Mouse (Mus musculus) neural tube, embryonic 13.5 days (tissue): Measurements from ENCODE around the gene C1qb. TPM values are rescaled to one million over a fixed set of nuclear protein-coding genes. Genes with fewer than 3 reads are reported as not detected.
A peak's percentile ranks its signal among the peaks of the same experiment; 100 is the strongest.

Experiments used
- ATAC-seq: fragments of 200-750 bp; cut with Nextera tagmentation; 2 replicates; pipeline ENCODE4 v1.8.0; 2017; ENCODE audit warnings: low read depth, mild to moderate bottlenecking, moderate TSS enrichment, moderate library complexity
- H3K27ac ChIP-seq: fragments of 300-500 bp; sonication (generic); replicated peaks from 2 replicates; pipeline ENCODE4 v1.5.1; 2015; ENCODE audit warnings: moderate library complexity, mild to moderate bottlenecking, inconsistent platforms
- H3K27me3 ChIP-seq: fragments of 300-500 bp; sonication (generic); 2 replicates; pipeline ENCODE4 v1.6.1; 2015; ENCODE audit warnings: mild to moderate bottlenecking, inconsistent platforms
- H3K36me3 ChIP-seq: fragments of 300-500 bp; sonication (generic); 2 replicates; pipeline ENCODE4 v1.6.1; 2015; ENCODE audit warnings: mild to moderate bottlenecking, inconsistent platforms
- H3K4me1 ChIP-seq: fragments of 300-500 bp; sonication (generic); replicated peaks from 2 replicates; pipeline ENCODE4 v1.6.1; 2015; ENCODE audit warnings: inconsistent platforms
- H3K4me2 ChIP-seq: fragments of 300-500 bp; sonication (generic); 2 replicates; pipeline ENCODE4 v1.6.1; 2015; ENCODE audit warnings: inconsistent platforms, mild to moderate bottlenecking, moderate library complexity
- H3K4me3 ChIP-seq: fragments of 300-500 bp; sonication (generic); 2 replicates; pipeline ENCODE4 v1.5.1; 2015; ENCODE audit warnings: mild to moderate bottlenecking, inconsistent platforms
- H3K9ac ChIP-seq: fragments of 300-500 bp; sonication (generic); 2 replicates; pipeline ENCODE4 v1.6.1; 2015; ENCODE audit warnings: moderate library complexity, mild to moderate bottlenecking, inconsistent platforms
- H3K9me3 ChIP-seq: fragments of 300-500 bp; sonication (generic); 2 replicates; pipeline ENCODE4 v1.6.1; 2016; ENCODE audit warnings: inconsistent platforms
- WGBS: fragments of 180-500 bp; shearing (Covaris S2); methylation state at CpG from one replicate; pipeline ENCODE4 v1.1.7; 2015; 5-methylcytosine and 5-hydroxymethylcytosine counted together
- polyA plus RNA-seq: library from polyadenylated mRNA; unstranded; fragments of >200 nt; fragmentation: Nextera tagmentation; extraction: Ambion mirVana; gene quantifications from 2 replicates; pipeline ENCODE4 v1.2.1, GENCODE M21; 2015

C1qb gene
- polyA plus RNA-seq, 1 experiment from 2014 or later: 50.5 TPM

DNA sequence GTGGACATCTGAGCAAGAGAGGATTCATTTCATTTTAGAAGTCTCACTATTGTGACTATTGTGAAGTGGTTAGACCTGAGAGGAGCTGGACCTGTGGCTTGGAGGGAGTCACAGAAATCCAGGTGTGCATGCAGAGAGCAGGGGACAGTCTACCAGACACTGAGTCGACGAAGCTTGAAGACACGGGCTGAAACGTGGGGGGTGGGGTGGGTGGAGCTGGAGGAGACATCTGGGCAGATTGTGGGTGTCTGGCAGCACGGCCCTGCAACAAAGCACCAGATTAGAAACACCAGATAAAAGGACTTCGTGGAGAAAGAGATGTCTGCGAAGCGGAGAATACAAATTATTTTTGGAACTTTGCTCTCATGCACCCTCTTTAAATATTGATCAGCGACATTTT lies 22.5 kb downstream of the C1qb start:
- no peaks in the 10 kb centered on the region for H3K36me3 ChIP-seq
- no peaks in the 10 kb centered on the region; the same call in 1 of the 2 replicates for H3K27me3 ChIP-seq
- H3K4me1 ChIP-seq: peaks cover 57% of the 10 kb centered on the region
- no peak overlapping the region for H3K9ac ChIP-seq
- H3K27ac ChIP-seq: no peak overlapping the region
- H3K4me3 ChIP-seq: no peak overlapping the region
- no peak for ATAC-seq
- WGBS: 48% methylated on average over 9 of the region's 9 CpGs
- no peaks in the 10 kb centered on the region for H3K9me3 ChIP-seq
- no peak overlapping the region for H3K4me2 ChIP-seq

DNA sequence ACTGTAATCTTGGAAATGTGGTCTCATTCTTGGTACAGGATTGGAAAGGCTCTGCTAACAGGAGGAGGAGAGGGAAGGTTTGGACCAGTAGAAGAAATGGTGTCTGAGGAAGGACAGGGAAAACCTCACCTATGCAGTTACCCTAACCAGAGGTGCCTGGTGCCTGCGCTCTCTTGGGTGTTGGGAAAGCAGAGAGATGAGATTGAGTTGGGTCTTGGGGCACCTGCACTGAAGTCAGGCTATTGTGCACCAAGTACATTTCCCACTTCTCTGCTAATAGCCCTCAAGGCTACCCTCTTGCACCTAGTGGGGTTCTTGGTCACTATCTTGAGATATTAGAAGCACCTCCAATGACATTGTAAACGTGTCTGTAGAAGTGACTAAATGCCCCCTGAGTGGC lies 23.6 kb downstream of the C1qb start:
- ATAC-seq: no peak
- H3K4me2 ChIP-seq: no peak overlapping the region
- 0 out of 2 replicates have a peak overlapping the region, but pooled peaks have one; percentile 47 for H3K9ac ChIP-seq
- no peaks in the 10 kb centered on the region for H3K9me3 ChIP-seq
- peak overlapping the region; percentile 62; the same call in 1 of the 2 replicates for H3K27ac ChIP-seq
- 72% methylated on average over 2 of the region's 2 CpGs for WGBS
- peaks cover 47% of the 10 kb centered on the region for H3K4me1 ChIP-seq
- no peak overlapping the region for H3K4me3 ChIP-seq
- H3K36me3 ChIP-seq: no peaks in the 10 kb centered on the region
- H3K27me3 ChIP-seq: no peaks in the 10 kb centered on the region; the same call in 1 of the 2 replicates

DNA sequence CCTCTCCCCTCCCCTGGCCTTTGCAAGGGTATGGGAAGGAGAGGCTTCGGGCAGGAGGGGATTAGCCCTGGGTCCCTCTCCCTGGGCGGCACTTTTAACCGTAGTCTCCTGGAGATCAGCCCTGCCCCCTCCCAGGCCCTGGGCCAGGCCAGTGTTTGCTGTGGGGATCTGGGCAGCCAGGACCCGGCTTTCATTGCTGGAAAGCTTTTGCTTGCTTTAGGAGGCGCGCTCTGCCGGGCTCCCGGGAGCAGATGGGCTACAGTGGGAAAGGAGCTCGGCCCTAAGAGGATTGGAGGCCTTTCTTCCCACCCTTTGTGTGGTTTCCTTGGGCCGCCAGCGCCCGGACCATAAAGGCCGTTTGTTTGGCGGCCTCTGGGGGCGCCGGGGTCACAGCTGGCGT lies 24.2 kb downstream of the C1qb start:
- H3K4me1 ChIP-seq: peaks cover 43% of the 10 kb centered on the region

DNA sequence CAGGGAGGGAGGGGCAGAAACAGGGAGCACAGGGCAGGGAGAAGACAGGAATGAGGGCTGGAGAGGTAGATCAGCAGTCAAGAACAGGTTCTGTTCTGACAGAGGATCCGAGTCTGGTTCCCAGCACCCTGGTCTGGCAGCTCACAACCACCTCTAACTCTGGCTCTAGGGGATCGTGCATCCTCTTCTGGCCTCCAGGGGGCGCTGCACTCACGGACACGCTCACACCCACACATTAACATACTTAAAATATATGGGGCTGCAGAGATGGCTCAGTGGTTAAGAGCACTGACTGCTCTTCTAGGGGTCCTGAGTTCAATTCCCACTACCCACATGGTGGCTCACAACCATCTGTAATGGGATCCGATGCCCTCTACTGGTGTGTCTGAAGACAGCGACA lies 26.0 kb downstream of the C1qb start:
- H3K9ac ChIP-seq: no peak overlapping the region
- H3K4me1 ChIP-seq: peaks cover 28% of the 10 kb centered on the region
- no peaks in the 10 kb centered on the region for H3K9me3 ChIP-seq
- no peak for ATAC-seq
- H3K27me3 ChIP-seq: no peaks in the 10 kb centered on the region; the same call in 1 of the 2 replicates
- WGBS: 83% methylated on average over 7 of the region's 7 CpGs
- no peaks in the 10 kb centered on the region for H3K36me3 ChIP-seq
- H3K27ac ChIP-seq: no peak overlapping the region
- H3K4me3 ChIP-seq: no peak overlapping the region
- H3K4me2 ChIP-seq: no peak overlapping the region

More for the DNA sequence above, 24.2 kb downstream of the C1qb start:
- WGBS: 4% methylated on average over 17 of the region's 17 CpGs
- Histone ChIP-seq H3K9ac (peak overlapping the region; percentile 47; the same call in 1 of the 2 replicates), H3K27ac (peak overlapping the region; percentile 62), H3K27me3 (no peaks in the 10 kb centered on the region; the same call in 1 of the 2 replicates), H3K36me3 (no peaks in the 10 kb centered on the region), H3K4me2 (no peak overlapping the region), H3K4me3 (no peak overlapping the region), H3K9me3 (no peaks in the 10 kb centered on the region)
- peak; percentile 32; the same call in 1 of the 2 replicates for ATAC-seq

DNA sequence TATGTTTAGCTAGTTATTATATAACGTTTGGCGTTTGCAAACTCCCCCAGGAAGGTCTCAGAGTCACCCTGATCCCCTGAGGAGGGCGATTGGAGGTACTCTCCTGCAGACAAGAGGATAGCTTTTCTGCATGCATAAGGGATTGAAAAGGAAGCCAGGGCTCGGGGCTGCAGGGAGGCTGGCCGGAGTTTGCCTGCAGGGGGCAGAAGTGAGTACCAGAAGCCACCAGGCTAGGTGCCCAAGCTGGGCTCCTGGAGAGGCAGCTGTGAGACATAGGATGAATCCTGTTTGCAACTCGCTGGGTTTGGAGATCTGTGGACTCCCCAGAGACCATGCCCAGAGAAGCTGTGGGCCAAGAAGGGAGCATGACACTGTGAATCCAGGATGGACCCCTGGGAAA lies 30.9 kb downstream of the C1qb start:
- Histone ChIP-seq H3K9ac (no peak overlapping the region), H3K4me2 (no peak overlapping the region), H3K27me3 (no peaks in the 10 kb centered on the region), H3K4me3 (no peak overlapping the region), H3K36me3 (no peaks in the 10 kb centered on the region), H3K27ac (no peak overlapping the region), H3K4me1 (no peaks in the 10 kb centered on the region; the same call in 1 of the 2 replicates), H3K9me3 (no peaks in the 10 kb centered on the region)
- WGBS: 38% methylated on average over 6 of the region's 6 CpGs
- no peak for ATAC-seq

DNA sequence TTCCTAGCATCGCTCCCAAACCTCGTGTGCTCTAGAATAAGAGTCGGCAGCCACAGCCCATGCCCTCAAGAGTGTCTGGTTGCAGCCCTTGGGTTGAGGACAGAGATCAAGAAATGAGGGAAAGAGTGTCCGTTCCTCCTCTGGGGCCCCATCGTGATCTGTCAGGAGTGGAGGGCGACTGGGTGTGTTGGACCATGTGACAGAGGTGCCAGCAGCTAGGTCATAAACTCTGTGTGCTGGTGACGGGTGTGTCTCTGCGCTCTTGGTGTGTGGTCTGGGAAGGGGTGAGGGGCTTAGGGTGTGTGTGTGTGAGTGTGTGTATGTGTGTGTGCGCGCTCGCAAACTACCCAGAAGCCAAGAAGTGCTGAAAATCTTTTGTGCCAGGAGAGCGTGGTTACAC lies 33.0 kb downstream of the C1qb start:
- WGBS: 76% methylated on average over 12 of the region's 12 CpGs
- 0 out of 2 replicates have a peak, but pooled peaks cover 3% of the 10 kb centered on the region for H3K27me3 ChIP-seq
- no peak overlapping the region for H3K9ac ChIP-seq
- H3K36me3 ChIP-seq: no peaks in the 10 kb centered on the region
- ATAC-seq: no peak
- H3K4me2 ChIP-seq: no peak overlapping the region
- H3K9me3 ChIP-seq: no peaks in the 10 kb centered on the region
- no peak overlapping the region for H3K27ac ChIP-seq
- H3K4me1 ChIP-seq: no peaks in the 10 kb centered on the region; the same call in 1 of the 2 replicates
- H3K4me3 ChIP-seq: no peak overlapping the region

DNA sequence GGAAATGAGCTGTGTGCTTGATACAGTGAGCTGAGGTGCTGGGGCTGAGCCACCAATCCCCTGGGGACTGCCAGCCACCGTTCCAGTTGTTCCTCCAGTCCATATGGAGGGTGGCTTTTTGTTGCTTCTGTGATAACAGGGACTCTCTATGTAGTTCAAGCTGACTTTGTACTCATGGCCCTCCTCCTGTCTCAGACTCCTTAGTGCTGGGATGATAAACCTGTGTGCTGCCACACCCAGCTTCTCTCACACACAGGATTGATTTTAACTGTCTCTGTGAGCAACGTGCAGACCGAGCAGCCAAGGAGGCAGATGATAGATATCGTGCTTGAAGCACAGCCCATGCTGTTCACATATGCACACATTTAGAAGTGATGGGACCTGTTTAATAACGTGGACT lies 33.9 kb downstream of the C1qb start:
- no peak for ATAC-seq
- H3K9me3 ChIP-seq: no peaks in the 10 kb centered on the region

DNA sequence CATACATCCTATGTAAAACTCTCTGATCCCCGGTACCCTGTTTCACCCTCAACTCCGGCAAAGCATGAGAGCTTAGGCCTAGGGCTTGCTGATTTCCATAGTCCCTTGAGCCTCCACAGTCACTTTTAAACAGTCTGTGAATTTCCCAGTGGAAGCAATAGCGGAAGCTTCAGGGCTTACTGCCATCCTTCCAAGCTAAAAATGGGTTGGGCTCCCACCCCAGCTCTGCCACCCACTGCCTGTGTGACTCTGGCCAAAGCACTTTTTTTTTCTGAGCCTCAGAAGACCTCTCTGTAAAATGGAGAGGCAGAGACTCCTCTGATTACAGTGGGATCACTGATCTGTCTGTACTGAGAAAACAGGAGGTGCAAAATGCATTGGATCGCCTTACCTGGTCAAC lies 37.4 kb downstream of the C1qb start:
- Histone ChIP-seq H3K4me3 (no peak overlapping the region), H3K27ac (no peak overlapping the region), H3K4me2 (no peak overlapping the region), H3K36me3 (no peaks in the 10 kb centered on the region), H3K27me3 (0 out of 2 replicates have a peak, but pooled peaks cover 3% of the 10 kb centered on the region), H3K9ac (no peak overlapping the region), H3K9me3 (no peaks in the 10 kb centered on the region), H3K4me1 (peaks cover 4% of the 10 kb centered on the region)
- no peak for ATAC-seq
- WGBS: 73% methylated on average over 4 of the region's 4 CpGs

More for the DNA sequence above, 33.9 kb downstream of the C1qb start:
- Histone ChIP-seq H3K9ac (no peak overlapping the region), H3K4me1 (no peaks in the 10 kb centered on the region; the same call in none of the 2 replicates), H3K27me3 (0 out of 2 replicates have a peak, but pooled peaks cover 3% of the 10 kb centered on the region), H3K27ac (no peak overlapping the region), H3K36me3 (no peaks in the 10 kb centered on the region), H3K4me3 (no peak overlapping the region), H3K4me2 (no peak overlapping the region)
- WGBS: 58% methylated on average over 5 of the region's 5 CpGs

DNA sequence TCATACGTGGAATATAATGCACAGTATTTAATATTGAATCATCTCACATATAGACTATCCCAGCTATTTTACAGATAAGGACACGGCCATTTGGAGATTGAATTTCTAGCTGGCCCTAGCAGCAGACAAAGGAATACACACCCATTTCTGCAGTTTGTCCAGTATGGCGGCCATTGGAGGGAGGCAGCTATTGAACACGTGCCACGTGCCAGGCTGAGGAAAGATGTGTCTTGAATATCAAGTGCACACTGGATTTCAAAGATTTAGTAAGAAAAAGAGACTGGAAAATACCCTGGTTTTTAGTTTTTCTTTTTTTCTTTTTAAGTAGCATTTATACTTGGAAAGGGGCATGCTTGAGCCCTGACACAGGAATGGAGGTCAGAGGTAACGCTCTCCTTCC lies 38.8 kb downstream of the C1qb start:
- 0 out of 2 replicates have a peak, but pooled peaks cover 3% of the 10 kb centered on the region for H3K27me3 ChIP-seq
- no peak overlapping the region for H3K27ac ChIP-seq
- H3K36me3 ChIP-seq: no peaks in the 10 kb centered on the region
- peaks cover 4% of the 10 kb centered on the region for H3K4me1 ChIP-seq
- no peak overlapping the region for H3K4me3 ChIP-seq
- 64% methylated on average over 6 of the region's 6 CpGs for WGBS
- no peak overlapping the region for H3K9ac ChIP-seq
- no peak for ATAC-seq
- H3K9me3 ChIP-seq: no peaks in the 10 kb centered on the region
- no peak overlapping the region for H3K4me2 ChIP-seq

DNA sequence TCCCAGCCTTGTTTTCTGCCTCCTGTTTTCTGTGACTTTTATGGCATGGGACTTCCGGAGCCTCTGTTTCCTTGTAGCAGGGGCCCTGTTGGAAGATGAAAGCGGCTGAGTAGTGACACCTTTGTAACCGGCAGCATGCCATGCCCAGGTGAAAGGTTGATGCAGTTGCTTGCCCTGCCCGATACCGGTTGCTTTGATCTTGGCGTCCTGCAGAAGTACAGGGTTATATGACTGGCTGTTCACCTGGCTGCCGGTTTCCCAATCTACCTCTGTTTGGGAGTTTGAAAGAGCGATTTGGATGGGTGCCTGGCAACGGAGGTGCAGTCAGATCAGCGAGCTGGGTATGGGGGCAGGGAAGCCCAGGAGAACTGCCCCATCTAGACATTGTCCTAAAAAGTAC lies 43.2 kb downstream of the C1qb start:
- Histone ChIP-seq H3K9ac (no peak overlapping the region), H3K4me3 (no peak overlapping the region), H3K27me3 (no peaks in the 10 kb centered on the region), H3K27ac (no peak overlapping the region), H3K36me3 (no peaks in the 10 kb centered on the region), H3K4me2 (no peak overlapping the region), H3K9me3 (no peaks in the 10 kb centered on the region), H3K4me1 (peaks cover 21% of the 10 kb centered on the region)
- no peak for ATAC-seq
- WGBS: 87% methylated on average over 10 of the region's 10 CpGs

DNA sequence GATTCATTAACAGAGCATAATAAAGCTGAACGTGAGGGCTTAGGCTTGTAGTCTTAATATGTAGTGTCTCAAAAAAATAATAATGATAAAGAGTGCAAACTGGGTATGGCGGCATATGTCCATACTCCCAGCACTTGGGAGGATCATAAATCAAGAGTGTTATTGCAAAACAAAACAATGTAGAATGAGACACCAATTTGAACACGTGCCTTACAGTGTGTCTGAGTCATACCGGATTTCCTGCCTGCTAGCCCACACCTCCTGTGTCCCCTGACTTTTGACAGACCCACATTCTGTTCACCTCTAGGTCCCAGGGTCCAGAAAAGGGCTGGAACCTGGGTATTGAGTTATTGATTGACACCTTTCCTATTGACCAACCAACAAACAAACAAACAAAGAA lies 44.0 kb downstream of the C1qb start:
- 86% methylated on average over 4 of the region's 4 CpGs for WGBS
- no peak for ATAC-seq

DNA sequence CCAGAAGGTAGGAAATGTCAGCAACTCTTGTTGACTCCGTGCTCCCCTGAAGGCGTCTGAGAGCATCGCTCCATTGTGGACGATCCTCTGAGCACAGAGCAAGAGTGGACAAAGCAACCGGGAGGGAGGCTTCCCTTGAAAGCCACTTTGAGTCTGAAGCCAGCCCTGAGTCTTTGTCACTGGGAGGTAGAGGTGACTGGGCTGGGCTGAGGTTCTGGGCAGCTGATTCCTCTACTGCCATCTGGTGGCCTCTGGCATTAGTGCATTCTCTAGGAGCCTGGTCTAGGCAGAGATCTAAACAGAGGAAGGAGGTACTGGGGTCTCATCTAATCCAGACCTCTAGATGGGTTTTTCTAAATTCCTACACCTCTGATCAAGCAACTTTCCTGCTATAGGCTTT lies 44.9 kb downstream of the C1qb start:
- Histone ChIP-seq H3K27ac (no peak overlapping the region), H3K4me2 (no peak overlapping the region), H3K4me3 (no peak overlapping the region), H3K27me3 (no peaks in the 10 kb centered on the region), H3K4me1 (peaks cover 34% of the 10 kb centered on the region), H3K9ac (no peak overlapping the region), H3K9me3 (no peaks in the 10 kb centered on the region), H3K36me3 (no peaks in the 10 kb centered on the region)
- peak; percentile 32; the same call in 1 of the 2 replicates for ATAC-seq
- WGBS: 9% methylated on average over 5 of the region's 5 CpGs

More for the DNA sequence above, 44.0 kb downstream of the C1qb start:
- no peak overlapping the region for H3K9ac ChIP-seq
- H3K4me1 ChIP-seq: peaks cover 28% of the 10 kb centered on the region
- no peak overlapping the region for H3K4me2 ChIP-seq
- H3K9me3 ChIP-seq: no peaks in the 10 kb centered on the region
- no peaks in the 10 kb centered on the region for H3K36me3 ChIP-seq
- H3K4me3 ChIP-seq: no peak overlapping the region
- no peak overlapping the region for H3K27ac ChIP-seq
- no peaks in the 10 kb centered on the region for H3K27me3 ChIP-seq

DNA sequence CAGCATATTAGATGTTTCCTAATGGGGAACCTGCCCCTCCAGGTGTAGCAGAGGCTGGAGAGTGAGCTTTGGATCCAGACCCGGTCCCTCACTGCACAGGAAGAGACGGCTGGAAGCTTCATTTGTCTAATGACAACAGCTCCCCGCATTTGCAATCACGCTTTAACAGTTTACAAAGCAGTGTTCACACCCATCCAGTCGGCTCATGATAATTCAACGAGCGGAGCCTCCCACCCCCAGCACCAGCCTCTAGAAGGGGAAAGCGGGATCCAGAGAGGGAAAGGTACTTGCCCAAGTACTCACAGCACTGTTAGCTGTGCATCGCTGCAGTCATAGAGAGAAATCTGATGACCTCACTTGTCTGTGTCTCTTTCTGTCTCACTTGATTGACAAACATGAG lies 47.5 kb downstream of the C1qb start:
- WGBS: 41% methylated on average over 9 of the region's 9 CpGs
- Histone ChIP-seq H3K4me1 (peaks cover 47% of the 10 kb centered on the region), H3K27ac (no peak overlapping the region), H3K4me3 (no peak overlapping the region), H3K36me3 (no peaks in the 10 kb centered on the region), H3K9me3 (no peaks in the 10 kb centered on the region), H3K27me3 (no peaks in the 10 kb centered on the region), H3K4me2 (no peak overlapping the region), H3K9ac (no peak overlapping the region)
- ATAC-seq: no peak
